ENCODE assay signal across 24 mouse cellular contexts in the genomic region with DNA sequence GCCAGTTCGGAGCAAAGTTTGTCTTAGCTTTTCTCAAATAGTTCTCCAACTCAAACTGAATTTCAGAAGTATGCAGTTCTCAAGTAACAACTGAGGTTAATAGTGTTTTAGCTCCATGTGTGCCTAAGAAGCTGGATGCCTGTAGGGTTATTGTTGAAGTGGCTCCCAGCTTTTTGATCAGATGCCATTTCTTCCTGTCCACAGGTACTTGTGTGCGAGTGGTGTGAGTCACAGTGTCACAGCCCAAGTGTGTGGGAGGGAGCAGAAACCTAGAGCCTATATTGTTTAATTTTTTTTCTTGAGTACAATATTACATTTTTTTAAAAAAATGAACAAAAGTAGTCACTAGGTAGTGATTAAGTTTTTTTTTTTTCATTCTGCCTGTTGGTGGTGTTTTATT.
"Had no signal": no experiment of that assay in that cellular context is flagged by ENCODE, and none has a peak within 500 bp of the region (broad histone marks: within the 10 kb centered on the region; RNA-seq: fewer than 3 reads in every experiment).

No protein-coding gene starts in this region.

- DNase-seq: forebrain, postnatal 0 days; gastrocnemius, postnatal 25 days; heart, adult 11 months; heart, adult 2 months; heart, postnatal 14 days; heart, postnatal 36 days; kidney, adult 11 months; kidney, adult 2 months; kidney, adult 9 months; kidney, postnatal 14 days; kidney, postnatal 36 days; layer of hippocampus, adult 9-11 months; layer of hippocampus, postnatal 36 days; left cerebral cortex, postnatal 4 days had no signal

- H3K27me3 ChIP-seq: heart, embryonic 13.5 days; heart, embryonic 15.5 days; hindbrain, embryonic 13.5 days; hindbrain, embryonic 15.5 days; kidney, embryonic 15.5 days; limb, embryonic 13.5 days had no signal

- H3K27ac ChIP-seq: heart, adult 2 months; heart, embryonic 13.5 days; heart, embryonic 15.5 days; hindbrain, embryonic 13.5 days; hindbrain, embryonic 15.5 days; hindbrain, postnatal 0 days; kidney, embryonic 15.5 days; kidney, postnatal 0 days; limb, embryonic 13.5 days had no signal

- ATAC-seq: forebrain, postnatal 0 days; hindbrain, postnatal 0 days; intestine, embryonic 16.5 days had no signal

- H3K4me3 ChIP-seq: heart, adult 2 months; heart, embryonic 13.5 days; heart, embryonic 15.5 days; hindbrain, embryonic 13.5 days; hindbrain, embryonic 15.5 days; kidney, embryonic 15.5 days; limb, embryonic 13.5 days had no signal

- H3K4me2 ChIP-seq: heart, embryonic 11.5 days; heart, embryonic 13.5 days; heart, embryonic 15.5 days; hindbrain, embryonic 13.5 days; hindbrain, embryonic 15.5 days; kidney, embryonic 15.5 days; limb, embryonic 13.5 days had no signal

- H3K4me1 ChIP-seq: heart, embryonic 13.5 days; heart, embryonic 15.5 days; hindbrain, embryonic 13.5 days; hindbrain, embryonic 15.5 days; kidney, embryonic 15.5 days had no signal

- H3K36me3 ChIP-seq: heart, embryonic 13.5 days; heart, embryonic 15.5 days; kidney, embryonic 15.5 days; limb, embryonic 13.5 days had no signal

- H3K9ac ChIP-seq: forebrain, postnatal 0 days; heart, embryonic 13.5 days; heart, embryonic 15.5 days; hindbrain, embryonic 13.5 days; hindbrain, embryonic 15.5 days; kidney, embryonic 15.5 days; limb, embryonic 13.5 days had no signal

- H3K9me3 ChIP-seq: heart, embryonic 13.5 days; heart, embryonic 15.5 days; hindbrain, embryonic 13.5 days; hindbrain, embryonic 15.5 days; kidney, embryonic 15.5 days; limb, embryonic 13.5 days had no signal
